Mouse (Mus musculus) forebrain, embryonic 11.5 days (tissue): ENCODE measurements around the gene Adora2a. TPM values are rescaled to one million over a fixed set of nuclear protein-coding genes. Genes with fewer than 3 reads are reported as not detected.
"Not testable (repeated sequence)": the region's sequence is repeated elsewhere in the genome, so short reads cannot be mapped to it uniquely, and the experiment has no call there.

Experiments
- ATAC-seq: fragments of 200-750 bp; cut with Nextera tagmentation; replicated peaks from 2 replicates; pipeline ENCODE4 v1.8.0; 2017; ENCODE audit warnings: moderate TSS enrichment; ENCODE audit not compliant: low FRiP score
- DNase-seq: peaks from one replicate; pipeline ENCODE4 v3.0.0-alpha.2; 2017; ENCODE audit warnings: low spot score
- H3K27ac ChIP-seq: fragments of 300-500 bp; sonication (generic); 2 replicates; pipeline ENCODE4 v1.5.1; 2014; ENCODE audit warnings: low read depth, low read length
- H3K27me3 ChIP-seq: fragments of 300-500 bp; sonication (generic); 2 replicates; pipeline ENCODE4 v1.6.1; 2014; ENCODE audit warnings: mild to moderate bottlenecking, low read length, mixed read lengths; ENCODE audit not compliant: control insufficient read depth, insufficient read depth
- H3K36me3 ChIP-seq: fragments of 300-500 bp; sonication (generic); 2 replicates; pipeline ENCODE4 v1.6.1; 2014; ENCODE audit warnings: mild to moderate bottlenecking, low read length, moderate library complexity, mixed read lengths; ENCODE audit not compliant: control insufficient read depth, insufficient read depth
- H3K4me1 ChIP-seq: fragments of 300-500 bp; sonication (generic); replicated peaks from 2 replicates; pipeline ENCODE4 v1.6.1; 2014; ENCODE audit warnings: low read length, mixed read lengths; ENCODE audit not compliant: control insufficient read depth, insufficient read depth
- H3K4me2 ChIP-seq: fragments of 300-500 bp; sonication (generic); 2 replicates; pipeline ENCODE4 v1.6.1; 2014; ENCODE audit warnings: low read depth, mild to moderate bottlenecking, low read length, moderate library complexity, mixed read lengths; ENCODE audit not compliant: severe bottlenecking
- H3K4me3 ChIP-seq: fragments of 300-500 bp; sonication (generic); 2 replicates; pipeline ENCODE4 v1.5.1; 2014; ENCODE audit warnings: low read depth, low read length
- H3K9ac ChIP-seq: fragments of 300-500 bp; sonication (generic); 2 replicates; pipeline ENCODE4 v1.6.1; 2014; ENCODE audit warnings: low read length
- H3K9me3 ChIP-seq: fragments of 300-500 bp; sonication (generic); 2 replicates; pipeline ENCODE4 v1.6.1; 2016; ENCODE audit warnings: low read length, mixed read lengths; ENCODE audit not compliant: control insufficient read depth
- WGBS: fragments of 180-500 bp; shearing (Covaris S2); extraction: QIAGEN DNeasy Blood & Tissue Kit; methylation state at CpG from one replicate; pipeline ENCODE4 v1.1.7; 2014; 5-methylcytosine and 5-hydroxymethylcytosine counted together
- polyA plus RNA-seq: library from polyadenylated mRNA; unstranded; fragments of >200 nt; fragmentation: Nextera tagmentation; extraction: Ambion mirVana; gene quantifications from 2 replicates; pipeline ENCODE4 v1.2.1, GENCODE M21; 2014

Gene Adora2a
- polyA plus RNA-seq, 1 experiment from 2014 or later = 2.5 TPM

DNA sequence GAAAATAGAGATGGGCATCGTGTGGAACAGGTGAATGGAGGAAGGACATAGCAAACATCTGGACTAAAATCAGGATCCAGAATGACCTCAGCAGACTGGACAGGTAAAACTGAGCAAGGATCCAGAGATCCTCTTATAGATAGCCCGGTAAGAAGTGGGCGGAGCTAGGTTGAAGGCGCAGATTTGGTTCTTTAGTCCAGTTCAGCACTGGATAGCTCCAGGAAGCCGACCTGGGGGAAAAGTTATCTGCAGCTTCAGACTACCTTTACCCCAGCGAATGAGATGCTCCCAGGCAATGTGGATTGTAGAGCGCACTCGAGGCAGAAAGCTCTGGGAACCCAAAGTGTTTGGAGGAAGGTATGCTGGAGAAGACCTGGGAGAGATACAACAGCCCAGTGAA lies 25.3 kb downstream of the Adora2a start:
- Histone ChIP-seq H3K4me3 (no peak overlapping the region), H3K27me3 (no peaks in the 10 kb centered on the region), H3K9me3 (no peaks in the 10 kb centered on the region; the same call in 1 of the 2 replicates), H3K9ac (no peak overlapping the region), H3K36me3 (no peaks in the 10 kb centered on the region), H3K4me1 (no peaks in the 10 kb centered on the region), H3K27ac (no peak overlapping the region), H3K4me2 (no peak overlapping the region)
- DNase-seq = peak; percentile 42
- 36% methylated on average over 8 of the region's 8 CpGs for WGBS
- ATAC-seq = no peak

DNA sequence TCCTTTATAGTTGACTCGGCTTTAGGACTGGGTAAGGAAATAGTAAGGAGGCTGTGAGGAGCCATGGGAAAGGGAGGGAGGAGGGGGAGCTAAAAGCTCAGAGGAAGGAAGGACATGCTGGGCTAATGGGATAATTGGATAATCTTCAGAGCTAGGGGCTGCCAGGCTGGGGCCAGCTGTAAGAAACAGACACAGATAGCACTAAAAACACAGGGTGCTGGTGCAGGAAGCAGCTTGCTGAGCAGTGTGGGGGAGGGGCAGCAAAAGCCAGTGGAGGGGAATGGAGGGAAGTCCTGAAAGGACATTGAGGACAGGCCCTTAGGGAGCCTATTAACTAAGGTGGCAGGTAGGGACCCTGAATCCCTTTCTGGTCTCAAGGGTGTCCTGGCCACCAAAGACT lies 27.9 kb downstream of the Adora2a start:
- not testable (repeated sequence) for ATAC-seq, H3K9ac ChIP-seq
- WGBS = 77% methylated on average over 1 of the region's 1 CpGs

DNA sequence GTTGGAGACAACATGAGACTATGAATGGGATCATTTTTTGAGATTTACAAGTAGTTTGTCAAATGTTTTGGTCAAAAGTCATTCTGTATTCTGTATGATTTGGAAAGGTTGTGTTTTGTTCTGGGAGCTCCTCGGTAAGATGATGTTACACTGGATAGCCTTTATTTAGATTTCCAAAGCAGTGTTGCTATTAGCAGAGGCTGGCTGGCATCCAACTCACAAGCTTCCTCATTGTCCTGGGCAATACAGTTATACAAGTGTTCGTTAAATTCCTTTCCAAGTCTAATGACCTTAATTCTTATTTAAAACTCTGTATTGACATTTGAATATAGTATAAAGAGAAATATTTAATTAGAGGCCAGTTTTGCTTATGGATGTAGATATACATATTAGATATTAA lies 28.6 kb downstream of the Adora2a start:
- Histone ChIP-seq H3K4me2 (no peak overlapping the region), H3K4me3 (no peak overlapping the region), H3K9me3 (no peaks in the 10 kb centered on the region; the same call in 1 of the 2 replicates), H3K36me3 (no peaks in the 10 kb centered on the region), H3K9ac (no peak overlapping the region), H3K27me3 (no peaks in the 10 kb centered on the region), H3K27ac (no peak overlapping the region), H3K4me1 (no peaks in the 10 kb centered on the region)
- DNase-seq = no peak
- ATAC-seq = no peak
- WGBS = 84% methylated on average over 2 of the region's 2 CpGs

More for the DNA sequence above, 27.9 kb downstream of the Adora2a start:
- not testable (repeated sequence) for H3K4me1 ChIP-seq, DNase-seq, H3K27me3 ChIP-seq, H3K9me3 ChIP-seq, H3K36me3 ChIP-seq, H3K27ac ChIP-seq, H3K4me3 ChIP-seq, H3K4me2 ChIP-seq

DNA sequence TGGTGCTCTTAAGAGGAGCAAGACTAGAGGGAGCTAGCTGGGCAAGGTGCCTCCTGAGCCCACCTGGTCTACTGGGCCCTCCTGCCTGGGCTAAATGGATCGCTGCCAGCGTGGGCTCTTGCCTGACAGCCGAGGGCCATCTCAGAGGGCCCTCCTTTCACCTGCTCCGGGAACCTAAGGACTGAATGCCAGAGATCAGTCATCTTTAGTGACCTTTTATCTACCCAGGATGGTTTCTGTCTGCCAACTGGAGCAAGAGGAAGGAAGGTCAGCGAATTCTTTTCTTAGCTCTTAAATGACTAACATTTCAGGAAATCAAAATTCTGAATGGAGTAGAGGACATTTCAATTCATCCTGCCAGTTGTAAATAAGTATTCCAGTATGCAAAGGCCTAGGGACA lies 33.9 kb downstream of the Adora2a start:
- WGBS = 84% methylated on average over 5 of the region's 5 CpGs
- no peak for ATAC-seq

DNA sequence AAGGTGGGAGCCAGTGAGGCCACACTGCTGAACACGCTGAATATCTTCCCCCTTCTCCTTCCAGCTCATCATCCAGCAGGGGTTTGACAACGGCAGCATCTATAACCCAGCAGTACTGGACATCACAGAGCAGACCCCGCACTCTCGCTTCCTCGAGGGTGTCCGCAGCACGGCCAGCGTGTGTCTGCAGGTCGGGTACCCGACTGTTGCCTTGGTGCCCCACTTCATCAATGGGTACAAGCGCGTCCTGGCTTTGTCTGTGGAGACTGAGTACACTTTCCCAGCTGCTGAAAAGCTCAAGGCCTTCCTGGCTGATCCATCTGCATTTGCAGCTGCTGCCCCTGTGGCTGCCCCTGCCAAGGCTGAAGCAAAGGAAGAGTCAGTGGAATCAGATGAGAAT lies 35.9 kb downstream of the Adora2a start:
- H3K27me3 ChIP-seq = no peaks in the 10 kb centered on the region

More for the DNA sequence above, 33.9 kb downstream of the Adora2a start:
- H3K27ac ChIP-seq = no peak overlapping the region
- H3K4me2 ChIP-seq = no peak overlapping the region
- no peak overlapping the region for H3K9ac ChIP-seq
- no peaks in the 10 kb centered on the region; the same call in 1 of the 2 replicates for H3K9me3 ChIP-seq
- no peaks in the 10 kb centered on the region for H3K27me3 ChIP-seq
- H3K4me3 ChIP-seq = no peak overlapping the region
- H3K4me1 ChIP-seq = no peaks in the 10 kb centered on the region
- DNase-seq = no peak
- H3K36me3 ChIP-seq = no peaks in the 10 kb centered on the region

DNA sequence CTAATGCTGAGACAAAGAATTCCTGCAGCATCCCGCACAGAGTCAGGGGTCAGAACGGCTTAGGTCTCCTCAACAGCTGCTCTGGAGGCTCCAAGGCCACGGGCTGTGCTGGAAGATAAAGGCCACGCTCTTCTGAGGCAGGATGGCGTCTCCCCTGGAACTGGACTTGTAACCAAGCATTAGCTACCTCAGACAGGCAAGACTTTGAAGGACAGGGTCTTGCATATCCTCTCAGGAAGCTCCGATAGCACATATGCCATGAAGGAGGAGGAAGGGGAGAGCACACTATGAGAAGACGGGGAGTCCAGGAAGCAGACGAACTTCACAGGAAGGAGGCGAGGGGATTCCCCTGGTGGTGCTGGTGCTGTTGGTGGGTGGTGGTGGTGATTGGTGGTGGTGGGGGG lies 37.2 kb downstream of the Adora2a start:
- ATAC-seq, H3K27ac ChIP-seq, H3K9ac ChIP-seq, H3K4me3 ChIP-seq, H3K4me2 ChIP-seq, H3K4me1 ChIP-seq, H3K9me3 ChIP-seq, H3K36me3 ChIP-seq, DNase-seq, H3K27me3 ChIP-seq: not testable (repeated sequence)
- 75% methylated on average over 8 of the region's 9 CpGs for WGBS

More for the DNA sequence above, 35.9 kb downstream of the Adora2a start:
- H3K4me2 ChIP-seq = no peak overlapping the region
- H3K27ac ChIP-seq = no peak overlapping the region
- DNase-seq = no peak
- H3K9ac ChIP-seq = no peak overlapping the region
- WGBS = 94% methylated on average over 12 of the region's 12 CpGs
- H3K9me3 ChIP-seq = no peaks in the 10 kb centered on the region
- ATAC-seq = no peak
- 0 out of 2 replicates have a peak, but pooled peaks cover 1% of the 10 kb centered on the region for H3K4me1 ChIP-seq
- no peaks in the 10 kb centered on the region for H3K36me3 ChIP-seq
- no peak overlapping the region for H3K4me3 ChIP-seq

DNA sequence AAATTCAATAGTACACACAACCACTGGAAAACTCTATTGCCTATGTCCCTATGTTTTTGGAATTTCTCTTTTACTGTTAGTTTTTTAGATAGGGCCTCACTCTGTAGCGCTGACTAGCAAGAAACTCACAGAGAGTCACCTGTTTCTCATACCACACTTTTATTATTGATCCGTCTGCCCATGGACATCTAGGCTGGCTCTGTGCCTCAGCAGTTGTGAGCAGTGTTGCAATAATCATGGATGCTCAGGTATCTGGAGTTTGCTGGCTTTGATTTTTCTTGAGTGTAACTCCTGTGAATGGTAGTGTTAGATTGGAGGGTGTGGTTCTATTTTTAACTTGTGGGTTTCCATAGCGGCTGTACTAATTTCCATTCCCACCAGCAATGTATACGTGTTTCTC lies 38.7 kb downstream of the Adora2a start:
- Histone ChIP-seq H3K4me3 (no peak overlapping the region), H3K27me3 (no peaks in the 10 kb centered on the region), H3K36me3 (no peaks in the 10 kb centered on the region), H3K4me1 (0 out of 2 replicates have a peak, but pooled peaks cover 1% of the 10 kb centered on the region), H3K27ac (no peak overlapping the region), H3K9ac (no peak overlapping the region), H3K9me3 (no peaks in the 10 kb centered on the region), H3K4me2 (no peak overlapping the region)
- ATAC-seq (no peak), DNase-seq (no peak)
- 80% methylated on average over 4 of the region's 4 CpGs for WGBS

DNA sequence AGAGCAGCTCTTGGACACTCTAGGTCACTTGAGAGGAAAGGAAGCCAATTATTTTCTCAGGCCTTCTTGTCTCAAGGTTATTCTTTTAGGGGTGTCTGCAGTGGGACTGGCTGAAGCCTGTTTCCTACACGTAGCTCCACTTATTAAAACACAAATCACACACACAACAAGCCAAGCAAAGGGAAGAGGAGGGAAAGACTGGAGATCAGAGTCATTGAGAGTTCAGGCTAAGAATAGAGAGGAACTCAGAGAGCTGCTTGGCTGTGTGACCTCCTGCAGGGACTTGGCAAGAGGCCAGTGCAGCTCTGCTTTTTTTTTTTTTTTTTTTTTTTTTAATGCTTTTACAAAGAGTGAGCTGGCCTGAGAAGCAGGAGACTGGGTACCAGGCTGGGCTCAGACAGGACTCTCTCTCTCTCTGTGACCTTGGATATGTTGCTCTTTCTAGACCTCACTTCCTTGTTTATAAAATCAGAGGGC lies 47.6 kb downstream of the Adora2a start:
- peak; percentile 71 for DNase-seq
- not testable (repeated sequence) for H3K9ac ChIP-seq, H3K4me1 ChIP-seq, H3K4me3 ChIP-seq, H3K9me3 ChIP-seq, H3K36me3 ChIP-seq, H3K27me3 ChIP-seq, H3K4me2 ChIP-seq
- ATAC-seq = peak; percentile 86
- peak overlapping the region; percentile 59 for H3K27ac ChIP-seq
- 8% methylated on average over 1 of the region's 1 CpGs for WGBS

DNA sequence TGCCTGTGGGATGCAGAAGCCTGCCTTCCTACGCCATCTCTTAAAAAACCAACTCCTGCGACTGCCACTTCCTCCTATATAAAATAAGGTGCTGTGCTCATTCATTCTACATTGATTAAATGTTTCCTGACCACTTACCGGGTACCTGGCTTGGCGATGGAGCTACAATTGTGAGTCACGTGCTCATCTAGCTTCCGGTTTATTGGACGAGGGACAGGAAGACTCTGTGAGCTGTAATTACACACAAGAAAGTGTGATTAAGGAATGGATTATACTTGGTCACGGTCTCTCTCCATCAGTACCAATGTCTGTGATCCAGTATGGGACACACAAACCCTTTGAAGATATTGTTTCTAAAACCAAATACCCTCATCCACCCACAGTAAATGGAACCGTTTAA lies 48.1 kb downstream of the Adora2a start:
- no peak for DNase-seq

More for the DNA sequence above, 48.1 kb downstream of the Adora2a start:
- no peak overlapping the region for H3K27ac ChIP-seq
- 84% methylated on average over 9 of the region's 9 CpGs for WGBS
- no peak overlapping the region for H3K9ac ChIP-seq
- no peaks in the 10 kb centered on the region for H3K27me3 ChIP-seq
- no peak overlapping the region for H3K4me2 ChIP-seq
- H3K4me3 ChIP-seq = no peak overlapping the region
- H3K36me3 ChIP-seq = no peaks in the 10 kb centered on the region
- H3K9me3 ChIP-seq = no peaks in the 10 kb centered on the region
- 0 out of 2 replicates have a peak, but pooled peaks have one; percentile 19 for ATAC-seq
- no peaks in the 10 kb centered on the region for H3K4me1 ChIP-seq
